Mouse (Mus musculus): ENCODE measurements around the gene Lhb. TPM values are rescaled to one million over a fixed set of nuclear protein-coding genes. Genes with fewer than 3 reads are reported as not detected.

Gene Lhb
- polyA plus RNA-seq, 1 experiment from 2014 or later, result not detected

DNA sequence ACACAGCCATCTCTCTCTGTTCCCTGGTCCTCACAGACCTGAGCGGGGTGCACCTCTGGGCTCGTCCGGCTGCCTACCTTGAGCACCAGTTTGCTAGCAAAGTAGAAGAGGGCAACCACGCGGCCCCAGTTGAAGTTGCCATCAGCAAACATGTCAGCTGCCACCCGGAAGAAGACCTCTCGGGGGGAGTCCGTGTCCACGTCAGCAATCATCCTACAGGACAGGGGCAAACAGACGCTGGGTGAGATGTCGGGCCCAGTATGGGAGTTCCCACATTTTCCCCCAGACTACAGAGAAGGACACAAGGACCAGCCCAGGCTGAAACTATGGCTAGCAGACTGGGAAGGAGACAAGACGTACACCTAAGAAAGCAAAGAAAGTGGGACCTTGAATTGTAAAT is 44.5 kb downstream of the Lhb start:
- H3K4me3 ChIP-seq (replicated peaks), result peak overlapping the region; percentile 87

DNA sequence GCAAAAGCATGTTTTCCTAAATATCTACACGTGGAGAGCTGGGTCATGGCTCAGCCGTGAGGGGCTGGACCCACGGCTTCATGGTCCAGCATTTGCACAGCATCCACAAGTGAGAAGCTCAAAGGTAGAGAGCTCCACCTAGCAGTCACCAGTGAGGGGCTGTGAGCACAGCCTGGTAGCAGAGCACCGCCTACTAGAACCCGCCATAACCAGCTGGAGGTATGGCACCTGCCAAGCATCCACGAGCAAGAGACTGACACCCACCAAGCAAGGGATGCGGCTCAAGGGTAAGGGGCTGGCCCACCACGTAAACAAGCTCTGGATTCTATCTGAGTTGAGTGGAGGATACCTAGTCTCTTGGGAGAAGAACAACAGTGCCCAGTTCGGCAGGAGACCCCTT is 44.9 kb downstream of the Lhb start:
- H3K27ac ChIP-seq, result no peak overlapping the region
- peaks cover 49% of the 10 kb centered on the region for H3K36me3 ChIP-seq
- peak overlapping the region; percentile 87 for H3K4me3 ChIP-seq (replicated peaks)
- H3K9ac ChIP-seq (replicated peaks), result peak overlapping the region; percentile 79; the same call in 1 of the 2 replicates
- peaks cover 23% of the 10 kb centered on the region for H3K4me1 ChIP-seq (replicated peaks)
- H3K4me2 ChIP-seq, result peak overlapping the region; percentile 90
- ATAC-seq (ENCODE audit: insufficient number of reproducible peaks, insufficient read depth, low FRiP score, low TSS enrichment, low read depth), result no peak
- no peaks in the 10 kb centered on the region for H3K27me3 ChIP-seq
- H3K9me3 ChIP-seq, result no peaks in the 10 kb centered on the region
- 82% methylated on average over 9 of the region's 9 CpGs for WGBS

More for the DNA sequence above, 44.5 kb downstream of the Lhb start:
- Histone ChIP-seq H3K36me3 (peaks cover 49% of the 10 kb centered on the region), H3K4me2 (0 out of 2 replicates have a peak overlapping the region, but pooled peaks have one; percentile 90), H3K9ac (replicated peaks) (no peak overlapping the region), H3K4me1 (replicated peaks) (peaks cover 28% of the 10 kb centered on the region), H3K27me3 (no peaks in the 10 kb centered on the region), H3K9me3 (no peaks in the 10 kb centered on the region), H3K27ac (no peak overlapping the region)
- no peak for ATAC-seq (ENCODE audit: insufficient number of reproducible peaks, insufficient read depth, low FRiP score, low TSS enrichment, low read depth)
- WGBS, result 96% methylated on average over 12 of the region's 12 CpGs

GRCm38 (mm10) chr7:45466283-45467089 is 45.9 kb downstream of the Lhb start, which contains the start of gene Bax:
Gene Bax (minus strand): TSS chr7:45466898.
- H3K4me3 ChIP-seq (replicated peaks), result peak within 1 kb of the TSS; percentile 87
- peaks cover 40% of the 10 kb centered on the region for H3K36me3 ChIP-seq
- peak within 1 kb of the TSS; percentile 56; the same call in 1 of the 2 replicates for H3K27ac ChIP-seq
- peak; percentile 76 for ATAC-seq (ENCODE audit: insufficient number of reproducible peaks, insufficient read depth, low FRiP score, low TSS enrichment, low read depth)
- H3K9ac ChIP-seq (replicated peaks), result peak within 1 kb of the TSS; percentile 79
- no peaks in the 10 kb centered on the region for H3K9me3 ChIP-seq
- under 1% methylated on average over 52 of the region's 58 CpGs for WGBS
- H3K4me1 ChIP-seq (replicated peaks), result peaks cover 14% of the 10 kb centered on the region
- peak within 1 kb of the TSS; percentile 90 for H3K4me2 ChIP-seq
- H3K27me3 ChIP-seq, result no peaks in the 10 kb centered on the region

GRCm38 (mm10) chr7:45467090-45467670 is 46.6 kb downstream of the Lhb start:
- Histone ChIP-seq H3K9ac (replicated peaks) (0 out of 2 replicates have a peak overlapping the region, but pooled peaks have one; percentile 27), H3K4me1 (replicated peaks) (peaks cover 14% of the 10 kb centered on the region), H3K27ac (no peak overlapping the region), H3K27me3 (no peaks in the 10 kb centered on the region), H3K4me3 (replicated peaks) (peak overlapping the region; percentile 87), H3K9me3 (no peaks in the 10 kb centered on the region), H3K4me2 (peak overlapping the region; percentile 90), H3K36me3 (peaks cover 34% of the 10 kb centered on the region)
- 35% methylated on average over 7 of the region's 7 CpGs for WGBS
- peak; percentile 26 for ATAC-seq (ENCODE audit: insufficient number of reproducible peaks, insufficient read depth, low FRiP score, low TSS enrichment, low read depth)

GRCm38 (mm10) chr7:45470869-45471268 is 50.2 kb downstream of the Lhb start:
- Histone ChIP-seq H3K9ac (replicated peaks) (no peak overlapping the region), H3K4me3 (replicated peaks) (no peak overlapping the region), H3K4me1 (replicated peaks) (peaks cover 8% of the 10 kb centered on the region), H3K27ac (no peak overlapping the region), H3K4me2 (no peak overlapping the region), H3K9me3 (no peaks in the 10 kb centered on the region), H3K36me3 (no peaks in the 10 kb centered on the region), H3K27me3 (no peaks in the 10 kb centered on the region)
- ATAC-seq (ENCODE audit: insufficient number of reproducible peaks, insufficient read depth, low FRiP score, low TSS enrichment, low read depth), result no peak
- 10% methylated on average over 3 of the region's 3 CpGs for WGBS

Small RNAs within 50 kb of the gene (microRNA-seq; reads per million reads assigned to microRNA genes)
- not detected for gene Gm22133

Other genes with a start within 250 kb of the Lhb start
- not detected in 2 replicates for gene Gfy, start 241.3 kb upstream of the Lhb start, polyA plus RNA-seq (2016; fragmentation: Nextera tagmentation; extraction: Ambion mirVana)
- gene Pth2, start 239.8 kb upstream of the Lhb start, polyA plus RNA-seq (2016; fragmentation: Nextera tagmentation; extraction: Ambion mirVana), result not detected in 2 replicates
- 1.0 and 1.7 TPM in 2 replicates for gene Ccdc155, start 215.9 kb upstream of the Lhb start, polyA plus RNA-seq (2016; fragmentation: Nextera tagmentation; extraction: Ambion mirVana)
- 0.80 and 1.2 TPM in 2 replicates for gene Dkkl1, start 208.7 kb upstream of the Lhb start, polyA plus RNA-seq (2016; fragmentation: Nextera tagmentation; extraction: Ambion mirVana)
- 316 and 326 TPM in 2 replicates for gene Tead2, start 205.1 kb upstream of the Lhb start, polyA plus RNA-seq (2016; fragmentation: Nextera tagmentation; extraction: Ambion mirVana)
- 1.6 TPM in 2 replicates for gene Cd37, start 181.7 kb upstream of the Lhb start, polyA plus RNA-seq (2016; fragmentation: Nextera tagmentation; extraction: Ambion mirVana)
- gene Slc6a16, start 179.7 kb upstream of the Lhb start, polyA plus RNA-seq (2016; fragmentation: Nextera tagmentation; extraction: Ambion mirVana), result 0.18 and 0.42 TPM in 2 replicates
- not detected in 2 replicates for gene Slc6a21, start 143.3 kb upstream of the Lhb start, polyA plus RNA-seq (2016; fragmentation: Nextera tagmentation; extraction: Ambion mirVana)
- gene Trpm4, start 87.0 kb upstream of the Lhb start, polyA plus RNA-seq (2016; fragmentation: Nextera tagmentation; extraction: Ambion mirVana), result 14.0 and 16.1 TPM in 2 replicates
- 1.8 and 1.9 TPM in 2 replicates for gene Hrc, start 85.5 kb upstream of the Lhb start, polyA plus RNA-seq (2016; fragmentation: Nextera tagmentation; extraction: Ambion mirVana)
- 6.4 and 8.4 TPM in 2 replicates for gene Ppfia3, start 53.8 kb upstream of the Lhb start, polyA plus RNA-seq (2016; fragmentation: Nextera tagmentation; extraction: Ambion mirVana)
- gene Lin7b, start 50.2 kb upstream of the Lhb start, polyA plus RNA-seq (2016; fragmentation: Nextera tagmentation; extraction: Ambion mirVana), result 1.4 and 1.8 TPM in 2 replicates
- gene Snrnp70, start 25.1 kb upstream of the Lhb start, polyA plus RNA-seq (2016; fragmentation: Nextera tagmentation; extraction: Ambion mirVana), result 341 and 347 TPM in 2 replicates
- 0.13 and 0.18 TPM in 2 replicates for gene Kcna7, start 15.2 kb upstream of the Lhb start, polyA plus RNA-seq (2016; fragmentation: Nextera tagmentation; extraction: Ambion mirVana)
- 3.9 and 5.6 TPM in 2 replicates for gene Ntf5, start 7.1 kb upstream of the Lhb start, polyA plus RNA-seq (2016; fragmentation: Nextera tagmentation; extraction: Ambion mirVana)
- gene Gys1, start 14.0 kb downstream of the Lhb start, polyA plus RNA-seq (2016; fragmentation: Nextera tagmentation; extraction: Ambion mirVana), result 45.2 and 46.2 TPM in 2 replicates
- 155 and 156 TPM in 2 replicates for gene Ruvbl2, start 17.3 kb downstream of the Lhb start, polyA plus RNA-seq (2016; fragmentation: Nextera tagmentation; extraction: Ambion mirVana)
- gene Ftl1, start 39.1 kb downstream of the Lhb start, polyA plus RNA-seq (2016; fragmentation: Nextera tagmentation; extraction: Ambion mirVana), result 4,887 and 4,953 TPM in 2 replicates
- 224 and 230 TPM in 2 replicates for gene Bax, start 46.1 kb downstream of the Lhb start, polyA plus RNA-seq (2016; fragmentation: Nextera tagmentation; extraction: Ambion mirVana)
- gene Tulp2, start 61.1 kb downstream of the Lhb start, polyA plus RNA-seq (2016; fragmentation: Nextera tagmentation; extraction: Ambion mirVana), result 1.4 TPM in 2 replicates
- not detected in 2 replicates for gene Gm45808, start 66.0 kb downstream of the Lhb start, polyA plus RNA-seq (2016; fragmentation: Nextera tagmentation; extraction: Ambion mirVana)
- 3.2 and 3.3 TPM in 2 replicates for gene Dhdh, start 68.0 kb downstream of the Lhb start, polyA plus RNA-seq (2016; fragmentation: Nextera tagmentation; extraction: Ambion mirVana)
- gene Nucb1, start 89.6 kb downstream of the Lhb start, polyA plus RNA-seq (2016; fragmentation: Nextera tagmentation; extraction: Ambion mirVana), result 149 and 160 TPM in 2 replicates
- 26.0 and 27.1 TPM in 2 replicates for gene Ppp1r15a, start 105.4 kb downstream of the Lhb start, polyA plus RNA-seq (2016; fragmentation: Nextera tagmentation; extraction: Ambion mirVana)
- gene Plekha4, start 105.5 kb downstream of the Lhb start, polyA plus RNA-seq (2016; fragmentation: Nextera tagmentation; extraction: Ambion mirVana), result 1.4 TPM in 2 replicates
- gene Hsd17b14, start 134.1 kb downstream of the Lhb start, polyA plus RNA-seq (2016; fragmentation: Nextera tagmentation; extraction: Ambion mirVana), result 0.55 and 1.1 TPM in 2 replicates
- 50.4 and 56.5 TPM in 2 replicates for gene Bcat2, start 149.3 kb downstream of the Lhb start, polyA plus RNA-seq (2016; fragmentation: Nextera tagmentation; extraction: Ambion mirVana)
- gene Fgf21, start 194.7 kb downstream of the Lhb start, polyA plus RNA-seq (2016; fragmentation: Nextera tagmentation; extraction: Ambion mirVana), result not detected in 2 replicates
- not detected in 2 replicates for gene Fut1, start 196.5 kb downstream of the Lhb start, polyA plus RNA-seq (2016; fragmentation: Nextera tagmentation; extraction: Ambion mirVana)
- gene Izumo1, start 201.0 kb downstream of the Lhb start, polyA plus RNA-seq (2016; fragmentation: Nextera tagmentation; extraction: Ambion mirVana), result 0.13 and 0.17 TPM in 2 replicates
- 11.7 and 13.4 TPM in 2 replicates for gene Rasip1, start 206.7 kb downstream of the Lhb start, polyA plus RNA-seq (2016; fragmentation: Nextera tagmentation; extraction: Ambion mirVana)
- 5.7 and 5.9 TPM in 2 replicates for gene Mamstr, start 219.2 kb downstream of the Lhb start, polyA plus RNA-seq (2016; fragmentation: Nextera tagmentation; extraction: Ambion mirVana)
- 0.15 TPM in 2 replicates for gene Fut2, start 245.6 kb downstream of the Lhb start, polyA plus RNA-seq (2016; fragmentation: Nextera tagmentation; extraction: Ambion mirVana)

Measured in limb, embryonic 12.5 days (tissue).